Mouse (Mus musculus) stomach, postnatal 0 days (tissue): ENCODE measurements at regions not wholly inside any gene's neighbourhood (a gene's known extent, or its start where the extent isn't known, plus 50 kb on each side); places are given as distances from the start of the nearest gene placed in this dataset.
A peak's percentile ranks its signal among the peaks of the same experiment; 100 is the strongest.

ENCODE experiments used
- ATAC-seq: fragments of 200-750 bp; cut with Nextera tagmentation; 2 replicates; pipeline ENCODE4 v1.8.0; 2017; ENCODE audit not compliant: low FRiP score, low TSS enrichment
- DNase-seq: peaks from one replicate; pipeline ENCODE4 v3.0.0-alpha.2; 2016; ENCODE audit warnings: low spot score
- H3K27ac ChIP-seq: fragments of 300-500 bp; sonication (generic); replicated peaks from 2 replicates; pipeline ENCODE4 v1.5.1; 2014; ENCODE audit warnings: mild to moderate bottlenecking, control low read depth
- H3K27me3 ChIP-seq: fragments of 300-500 bp; sonication (generic); 2 replicates; pipeline ENCODE4 v1.6.1; 2014; ENCODE audit warnings: low read length; ENCODE audit not compliant: control insufficient read depth, insufficient read depth
- H3K36me3 ChIP-seq: fragments of 300-500 bp; sonication (generic); 2 replicates; pipeline ENCODE4 v1.6.1; 2014; ENCODE audit warnings: low read length, mixed read lengths; ENCODE audit not compliant: control insufficient read depth, insufficient read depth
- H3K4me1 ChIP-seq: fragments of 300-500 bp; sonication (generic); replicated peaks from 2 replicates; pipeline ENCODE4 v1.6.1; 2014; ENCODE audit warnings: antibody characterized with exemption; ENCODE audit not compliant: control insufficient read depth, insufficient read depth
- H3K4me2 ChIP-seq: fragments of 300-500 bp; sonication (generic); replicated peaks from 2 replicates; pipeline ENCODE4 v1.6.1; 2014; ENCODE audit warnings: low read depth, mild to moderate bottlenecking, control low read depth, moderate library complexity
- H3K4me3 ChIP-seq: fragments of 300-500 bp; sonication (generic); 2 replicates; pipeline ENCODE4 v1.5.1; 2014; ENCODE audit warnings: low read depth, low read length, control low read depth
- H3K9ac ChIP-seq: fragments of 300-500 bp; sonication (generic); 2 replicates; pipeline ENCODE4 v1.6.1; 2014; ENCODE audit warnings: mild to moderate bottlenecking, low read length, control low read depth, mixed read lengths
- H3K9me3 ChIP-seq: fragments of 300-500 bp; sonication (generic); 2 replicates; pipeline ENCODE4 v1.6.1; 2016; ENCODE audit warnings: low read length; ENCODE audit not compliant: control insufficient read depth
- CTCF ChIP-seq: IDR thresholded peaks from 2 replicates; pipeline ENCODE4 v1.5.1; 2016; ENCODE audit warnings: antibody characterized with exemption, low read depth, mild to moderate bottlenecking, moderate library complexity
- EP300 ChIP-seq: optimal IDR thresholded peaks from 2 replicates; pipeline ENCODE3; 2016; ENCODE audit warnings: antibody characterized with exemption
- WGBS: fragments of 180-500 bp; shearing (Covaris S2); extraction: QIAGEN DNeasy Blood & Tissue Kit; methylation state at CpG from one replicate; pipeline ENCODE4 v1.1.7; 2014; 5-methylcytosine and 5-hydroxymethylcytosine counted together

DNA sequence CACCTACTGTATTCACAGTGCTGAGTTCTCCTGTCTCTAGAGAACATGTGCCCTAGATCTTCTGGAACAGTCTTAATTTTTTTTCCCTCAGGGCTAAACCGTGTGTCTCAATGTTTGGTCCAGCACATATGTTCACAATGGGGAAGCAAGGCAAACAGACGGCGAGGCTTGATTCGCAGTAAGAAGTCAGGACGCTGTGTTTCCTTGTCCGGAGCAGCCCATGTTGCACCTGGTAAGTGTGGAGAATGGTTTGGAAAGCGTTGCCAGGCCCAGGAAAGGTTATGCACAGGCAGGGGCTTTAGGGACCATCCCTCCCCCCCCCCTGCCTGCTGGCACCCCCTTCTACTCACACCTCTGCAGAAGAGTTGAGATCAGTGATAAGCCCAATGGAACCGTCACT lies 121.4 kb downstream of the Dact1 start:
- DNase-seq (no peak), ATAC-seq (no peak)
- no peak overlapping the region for H3K27ac ChIP-seq
- no peaks in the 10 kb centered on the region for H3K36me3 ChIP-seq
- H3K27me3 ChIP-seq: no peaks in the 10 kb centered on the region
- no peak for TF ChIP-seq CTCF
- TF ChIP-seq EP300: no peak
- H3K9me3 ChIP-seq: no peaks in the 10 kb centered on the region
- 56% methylated on average over 8 of the region's 8 CpGs for WGBS
- no peaks in the 10 kb centered on the region for H3K4me1 ChIP-seq
- H3K4me2 ChIP-seq: no peak overlapping the region
- H3K4me3 ChIP-seq: no peak overlapping the region
- H3K9ac ChIP-seq: no peak overlapping the region

DNA sequence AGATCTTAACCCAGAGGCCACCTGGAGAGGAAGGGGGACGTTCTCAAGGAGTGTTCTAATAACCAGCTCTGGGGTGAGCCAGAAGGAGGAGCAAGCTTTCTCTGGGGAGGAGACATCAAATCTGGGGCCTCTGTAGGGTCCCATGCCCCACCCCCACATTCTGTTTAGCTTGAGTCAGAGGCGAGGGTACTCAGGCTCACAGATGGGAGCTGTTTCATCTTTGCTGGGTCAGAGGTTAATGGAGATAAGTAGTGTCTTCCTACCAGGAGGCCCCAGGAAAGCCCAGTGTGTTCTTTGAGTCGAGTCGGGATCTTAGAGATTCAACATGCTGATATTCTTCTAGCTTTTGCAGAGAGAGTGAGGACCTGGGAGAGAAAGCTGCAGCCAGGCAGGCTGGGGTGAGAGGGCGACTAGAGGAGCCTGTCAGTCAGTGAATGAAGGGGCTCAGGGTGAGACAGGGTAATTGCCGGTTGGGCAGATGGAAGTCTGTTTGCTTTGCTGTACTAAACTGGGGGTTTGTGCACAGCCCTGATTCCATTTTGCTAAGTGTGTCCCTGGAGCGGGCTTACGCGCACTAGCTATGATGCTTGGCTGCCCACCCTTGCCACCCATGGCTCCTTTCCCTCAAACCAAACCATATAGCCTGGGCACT lies 124.0 kb downstream of the Dact1 start:
- 45% methylated on average over 9 of the region's 9 CpGs for WGBS
- TF ChIP-seq CTCF (no peak), EP300 (no peak)
- Histone ChIP-seq H3K4me3 (no peak overlapping the region), H3K9ac (no peak overlapping the region), H3K4me1 (no peaks in the 10 kb centered on the region), H3K27me3 (no peaks in the 10 kb centered on the region), H3K9me3 (no peaks in the 10 kb centered on the region), H3K36me3 (no peaks in the 10 kb centered on the region), H3K27ac (no peak overlapping the region), H3K4me2 (no peak overlapping the region)
- ATAC-seq (no peak), DNase-seq (no peak)

DNA sequence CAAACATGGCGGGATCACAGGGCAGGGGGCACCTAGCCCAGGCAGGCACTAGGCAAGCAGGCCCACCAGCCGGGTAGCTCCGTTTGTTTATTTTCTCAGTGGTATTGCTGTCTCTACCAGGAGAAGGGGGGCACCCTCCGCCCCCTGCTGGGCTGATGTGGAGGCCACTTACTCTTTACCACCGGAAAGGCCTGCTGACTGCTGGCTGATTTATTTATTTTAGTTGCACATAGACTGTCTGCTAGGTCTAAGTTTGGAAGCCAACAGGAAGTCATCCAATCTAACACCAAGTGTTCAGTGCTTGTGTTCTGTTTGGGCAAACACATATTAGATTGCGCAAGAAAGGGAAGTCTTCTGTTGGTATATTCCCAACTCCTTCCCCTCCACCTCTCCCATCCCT lies 128.6 kb downstream of the Dact1 start:
- Histone ChIP-seq H3K9ac (no peak overlapping the region), H3K4me3 (no peak overlapping the region), H3K4me1 (no peaks in the 10 kb centered on the region), H3K9me3 (no peaks in the 10 kb centered on the region), H3K27me3 (no peaks in the 10 kb centered on the region), H3K27ac (no peak overlapping the region), H3K36me3 (no peaks in the 10 kb centered on the region), H3K4me2 (no peak overlapping the region)
- DNase-seq: no peak
- ATAC-seq: peak; percentile 21; the same call in 1 of the 2 replicates
- WGBS: 44% methylated on average over 6 of the region's 6 CpGs
- no peak for TF ChIP-seq EP300
- peak; percentile 56 for TF ChIP-seq CTCF

DNA sequence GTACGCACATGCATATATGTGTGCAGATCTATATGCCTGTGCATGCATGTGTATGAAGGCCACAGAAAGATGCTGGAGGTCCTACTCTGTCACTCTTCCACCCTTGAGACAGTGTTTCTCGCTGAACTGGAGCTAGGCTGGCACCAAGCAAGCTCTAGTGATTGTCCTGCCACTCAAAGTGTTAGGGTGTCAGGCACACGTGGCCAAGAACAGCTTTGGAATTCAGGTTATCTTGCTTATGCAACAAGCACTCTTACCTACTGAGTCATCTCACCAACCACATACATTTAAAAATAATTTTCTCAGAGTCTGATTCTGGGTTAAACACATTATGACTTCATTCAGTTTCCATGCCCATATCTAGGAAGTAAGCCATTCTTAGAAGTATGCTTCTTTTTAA lies 131.2 kb downstream of the Dact1 start:
- DNase-seq (no peak), ATAC-seq (no peak)
- H3K4me2 ChIP-seq: no peak overlapping the region
- H3K9ac ChIP-seq: no peak overlapping the region
- H3K27me3 ChIP-seq: no peaks in the 10 kb centered on the region
- H3K27ac ChIP-seq: no peak overlapping the region
- TF ChIP-seq EP300: no peak
- TF ChIP-seq CTCF: no peak
- H3K4me1 ChIP-seq: no peaks in the 10 kb centered on the region
- no peak overlapping the region for H3K4me3 ChIP-seq
- H3K9me3 ChIP-seq: no peaks in the 10 kb centered on the region
- 69% methylated on average over 3 of the region's 3 CpGs for WGBS
- no peaks in the 10 kb centered on the region for H3K36me3 ChIP-seq

DNA sequence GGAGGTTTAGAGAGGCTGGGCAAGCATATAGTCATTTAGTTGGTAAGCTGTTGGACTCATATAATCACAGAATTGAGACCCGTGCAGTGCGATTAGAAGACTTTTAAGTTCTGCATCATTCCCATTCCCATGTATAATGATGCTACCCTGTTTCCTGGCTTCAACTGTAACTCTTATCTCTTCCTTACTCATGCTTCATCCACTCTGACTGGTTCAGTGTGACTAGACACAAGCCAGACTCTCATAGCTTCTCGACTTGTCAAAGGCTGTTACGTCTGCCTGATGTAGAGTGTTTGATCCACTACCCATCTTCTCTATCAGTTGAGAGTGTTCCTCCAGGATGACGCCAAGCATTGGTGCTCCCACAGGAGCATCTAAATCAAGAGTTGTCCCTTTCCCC lies 131.6 kb downstream of the Dact1 start:
- Histone ChIP-seq H3K36me3 (no peaks in the 10 kb centered on the region), H3K9ac (no peak overlapping the region), H3K9me3 (no peaks in the 10 kb centered on the region), H3K27me3 (no peaks in the 10 kb centered on the region), H3K4me2 (no peak overlapping the region), H3K4me1 (no peaks in the 10 kb centered on the region), H3K4me3 (no peak overlapping the region), H3K27ac (no peak overlapping the region)
- TF ChIP-seq EP300: no peak
- DNase-seq: no peak
- ATAC-seq: no peak
- 79% methylated on average over 5 of the region's 5 CpGs for WGBS

DNA sequence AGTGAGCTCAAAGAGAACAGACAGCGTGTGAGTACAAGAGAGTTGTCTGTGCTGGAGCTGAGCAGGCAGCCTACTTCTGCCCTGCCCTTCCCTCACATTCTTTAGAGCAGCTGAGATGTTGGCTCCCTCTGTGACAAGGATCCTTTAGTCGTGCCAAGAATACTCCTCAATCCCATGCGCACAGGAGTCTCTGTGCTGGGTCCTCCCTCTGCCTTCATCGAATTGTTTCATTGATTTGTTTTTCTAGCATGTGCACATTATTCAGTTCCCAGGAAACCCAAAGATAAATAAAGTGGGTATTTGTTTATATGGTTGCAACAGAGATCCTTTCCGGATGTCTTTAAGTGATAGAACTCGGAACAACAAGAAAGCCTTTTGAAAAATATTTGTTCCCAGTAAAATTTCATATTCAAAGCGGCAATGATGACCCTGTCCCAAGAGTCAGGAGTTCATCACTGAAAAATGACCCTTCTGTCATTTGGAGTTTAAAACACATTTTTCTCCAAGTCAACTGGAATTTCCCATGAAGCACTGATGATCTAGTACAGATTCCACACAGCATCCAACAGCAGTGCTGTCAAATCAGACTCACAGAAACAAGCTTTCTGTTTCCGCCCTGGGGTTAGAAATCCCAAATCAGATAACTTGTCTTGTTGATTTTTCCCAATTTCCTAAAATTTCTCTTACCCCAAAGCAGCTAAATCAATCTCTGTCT lies 136.7 kb downstream of the Dact1 start:
- H3K9ac ChIP-seq: no peak overlapping the region
- H3K36me3 ChIP-seq: no peaks in the 10 kb centered on the region
- no peaks in the 10 kb centered on the region for H3K9me3 ChIP-seq
- no peak overlapping the region for H3K4me2 ChIP-seq
- no peaks in the 10 kb centered on the region for H3K4me1 ChIP-seq
- peak; percentile 56; the same call in 1 of the 2 replicates for ATAC-seq
- TF ChIP-seq CTCF: no peak
- TF ChIP-seq EP300: no peak
- no peak for DNase-seq
- 0 out of 2 replicates have a peak overlapping the region, but pooled peaks have one; percentile 9 for H3K27ac ChIP-seq
- no peak overlapping the region for H3K4me3 ChIP-seq
- 41% methylated on average over 8 of the region's 8 CpGs for WGBS
- H3K27me3 ChIP-seq: no peaks in the 10 kb centered on the region
